In the genomic region with DNA sequence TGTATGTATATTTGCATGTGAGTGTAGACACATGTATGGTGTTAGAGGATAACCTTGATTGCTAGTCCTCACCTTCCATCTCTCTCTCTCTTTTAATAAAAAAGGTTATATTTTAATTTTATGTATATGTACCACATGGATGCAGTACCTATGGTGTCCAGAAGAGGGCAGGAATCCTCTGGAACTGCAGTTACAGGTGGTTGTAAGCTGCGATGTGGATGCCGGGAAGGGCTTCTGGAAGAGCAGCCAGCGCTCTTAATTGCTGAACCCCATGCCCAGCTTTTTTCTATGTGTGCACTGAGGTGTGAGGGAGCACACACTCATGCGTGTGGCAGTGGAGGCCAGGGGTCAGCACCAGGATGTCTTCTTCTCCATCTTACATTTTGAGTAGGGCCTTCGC, we compare ENCODE assay signal across 12 mouse cellular contexts. TPM values are rescaled to one million over a fixed set of nuclear protein-coding genes. Genes with fewer than 3 reads are reported as not detected.
DNase-seq lines count a peak whose midpoint lies in the region; ATAC-seq and TF ChIP-seq lines count a peak whose summit lies in the region.
"Had no signal": no experiment of that assay in that cellular context is flagged by ENCODE, and none has a peak within 500 bp of the region (broad histone marks: within the 10 kb centered on the region; RNA-seq: fewer than 3 reads in every experiment).

No protein-coding gene starts in this region.

- H3K9me3 ChIP-seq in intestine, postnatal 0 days (ENCODE audit: control insufficient read depth): no peaks in the 10 kb centered on the region
- no peaks in the 10 kb centered on the region for H3K9me3 ChIP-seq in intestine, embryonic 16.5 days (ENCODE audit: control insufficient read depth, low read length)
- H3K9me3 ChIP-seq: hindbrain, embryonic 12.5 days; neural tube, embryonic 12.5 days had no signal

- TF ChIP-seq CTCF in intestine, postnatal 0 days (IDR thresholded peaks at IDR 0.05; ENCODE audit: low read depth): peak; percentile 62
- peak; percentile 52 for TF ChIP-seq CTCF in testis, adult 2 months (IDR thresholded peaks at IDR 0.05; ENCODE audit: control insufficient read depth, insufficient read depth, insufficient replicate concordance, low read depth, low read length)

- H3K4me2 ChIP-seq in intestine, postnatal 0 days (replicated peaks; ENCODE audit: low read depth): no peak overlapping the region
- H3K4me2 ChIP-seq in intestine, embryonic 16.5 days (ENCODE audit: low read depth, low read length): no peak overlapping the region
- H3K4me2 ChIP-seq: hindbrain, embryonic 12.5 days; midbrain, embryonic 11.5 days; neural tube, embryonic 12.5 days had no signal

- no peak overlapping the region for H3K9ac ChIP-seq in intestine, postnatal 0 days (ENCODE audit: low read depth, low read length)
- no peak overlapping the region for H3K9ac ChIP-seq in intestine, embryonic 16.5 days (ENCODE audit: low read depth, low read length)
- H3K9ac ChIP-seq: hindbrain, embryonic 12.5 days; neural tube, embryonic 12.5 days had no signal

- H3K4me3 ChIP-seq in intestine, postnatal 0 days (ENCODE audit: low read depth, low read length): no peak overlapping the region
- no peak overlapping the region for H3K4me3 ChIP-seq in intestine, embryonic 16.5 days (ENCODE audit: low read length)
- no peak overlapping the region for H3K4me3 ChIP-seq in testis, adult 2 months (ENCODE audit: control insufficient read depth, low read depth, low read length)
- H3K4me3 ChIP-seq: hindbrain, embryonic 12.5 days; neural tube, embryonic 12.5 days had no signal

- no peak for DNase-seq in testis, postnatal 10 days (ENCODE audit: low spot score)
- peak; percentile 43 for DNase-seq in WW6 (ENCODE audit: low read depth, low spot score)
- no peak for DNase-seq in right cerebral cortex, postnatal 4 days
- DNase-seq in Muller cell, postnatal 12 days (ENCODE audit: inconsistent ontology term): no peak
- DNase-seq: cerebellum, postnatal 36 days; kidney, postnatal 14 days had no signal

- H3K4me1 ChIP-seq in intestine, postnatal 0 days (replicated peaks; ENCODE audit: control insufficient read depth, insufficient read depth, low read length): peaks cover 4% of the 10 kb centered on the region; the same call in 1 of the 2 replicates
- peaks cover 14% of the 10 kb centered on the region; the same call in 1 of the 2 replicates for H3K4me1 ChIP-seq in intestine, embryonic 16.5 days (ENCODE audit: control insufficient read depth, insufficient read depth, low read length)
- H3K4me1 ChIP-seq in testis, adult 2 months (ENCODE audit: control insufficient read depth, insufficient read depth, low read length): no peaks in the 10 kb centered on the region; the same call in 1 of the 2 replicates
- H3K4me1 ChIP-seq: neural tube, embryonic 12.5 days had no signal

- H3K36me3 ChIP-seq in intestine, postnatal 0 days (ENCODE audit: control insufficient read depth, insufficient read depth): no peaks in the 10 kb centered on the region; the same call in 1 of the 2 replicates
- H3K36me3 ChIP-seq in intestine, embryonic 16.5 days (ENCODE audit: control insufficient read depth, insufficient read depth, low read length): no peaks in the 10 kb centered on the region
- H3K36me3 ChIP-seq in testis, adult 2 months (ENCODE audit: control insufficient read depth, insufficient read depth, low read length): no peaks in the 10 kb centered on the region
- H3K36me3 ChIP-seq: hindbrain, embryonic 12.5 days; neural tube, embryonic 12.5 days had no signal

- no peak for ATAC-seq in intestine, postnatal 0 days
- ATAC-seq in intestine, embryonic 16.5 days: no peak

- no peak overlapping the region for H3K27ac ChIP-seq in intestine, postnatal 0 days (ENCODE audit: low read depth, low read length)
- H3K27ac ChIP-seq in intestine, embryonic 16.5 days (ENCODE audit: low read length): no peak overlapping the region
- H3K27ac ChIP-seq in testis, adult 2 months (ENCODE audit: control insufficient read depth, insufficient read depth, low read depth, low read length): no peak overlapping the region
- H3K27ac ChIP-seq: hindbrain, embryonic 12.5 days; neural tube, embryonic 12.5 days had no signal

- WGBS in intestine, postnatal 0 days: 90% methylated on average over 5 of the region's 5 CpGs
- 89% methylated on average over 5 of the region's 5 CpGs for WGBS in intestine, embryonic 16.5 days

- TF ChIP-seq POLR2A in testis, adult 2 months (IDR thresholded peaks at IDR 0.05; ENCODE audit: control insufficient read depth, low read depth, low read length): no peak

- no peaks in the 10 kb centered on the region for H3K27me3 ChIP-seq in intestine, postnatal 0 days (replicated peaks; ENCODE audit: control insufficient read depth, insufficient read depth, low read length)
- H3K27me3 ChIP-seq in intestine, embryonic 16.5 days (replicated peaks; ENCODE audit: control insufficient read depth, insufficient read depth, low read length): no peaks in the 10 kb centered on the region
- no peaks in the 10 kb centered on the region for H3K27me3 ChIP-seq in testis, adult 2 months (ENCODE audit: control insufficient read depth, insufficient read depth, low read length)
- H3K27me3 ChIP-seq: hindbrain, embryonic 12.5 days; neural tube, embryonic 12.5 days had no signal

RNA-seq across cellular contexts. Expression of a gene that starts 5.2 kb away (rescaled TPM):
- 4.7 and 5.2 TPM in 2 replicates for polyA plus RNA-seq in intestine, postnatal 0 days (2015; fragmentation: Nextera tagmentation; extraction: Ambion mirVana)
- 1.5 and 1.6 TPM in 2 replicates for polyA plus RNA-seq in intestine, embryonic 16.5 days (2015; fragmentation: Nextera tagmentation; extraction: Ambion mirVana)
- polyA plus RNA-seq in testis, adult 2 months (2012; rRNA removed): 0.28 and 0.46 TPM in 2 replicates

RNA-seq across cellular contexts. Expression of a gene that starts 33.8 kb away (rescaled TPM):
- 119 and 120 TPM in 2 replicates for polyA plus RNA-seq in intestine, postnatal 0 days (2015; fragmentation: Nextera tagmentation; extraction: Ambion mirVana)
- polyA plus RNA-seq in intestine, embryonic 16.5 days (2015; fragmentation: Nextera tagmentation; extraction: Ambion mirVana): 140 and 150 TPM in 2 replicates
- 22.8 and 24.8 TPM in 2 replicates for polyA plus RNA-seq in testis, adult 2 months (2012; rRNA removed)

RNA-seq across cellular contexts. Expression of a gene that starts 35.7 kb away (rescaled TPM):
- polyA plus RNA-seq in intestine, postnatal 0 days (2015; fragmentation: Nextera tagmentation; extraction: Ambion mirVana): 1,746 and 1,835 TPM in 2 replicates
- polyA plus RNA-seq in intestine, embryonic 16.5 days (2015; fragmentation: Nextera tagmentation; extraction: Ambion mirVana): 1,346 and 1,379 TPM in 2 replicates
- polyA plus RNA-seq in testis, adult 2 months (2012; rRNA removed): 328 TPM in 2 replicates

RNA-seq across cellular contexts. Expression of a gene that starts 58.8 kb away (rescaled TPM):
- polyA plus RNA-seq in intestine, postnatal 0 days (2015; fragmentation: Nextera tagmentation; extraction: Ambion mirVana): 17.2 and 18.0 TPM in 2 replicates
- polyA plus RNA-seq in intestine, embryonic 16.5 days (2015; fragmentation: Nextera tagmentation; extraction: Ambion mirVana): 11.6 and 12.4 TPM in 2 replicates
- polyA plus RNA-seq in testis, adult 2 months (2012; rRNA removed): 18.0 and 19.4 TPM in 2 replicates
